Mouse (Mus musculus): ENCODE measurements at regions not wholly inside any gene's neighbourhood (a gene's known extent, or its start where the extent isn't known, plus 50 kb on each side); places are given as distances from the start of the nearest gene placed in this dataset.

- TF ChIP-seq CTCF (IDR thresholded peaks at IDR 0.05; ENCODE audit: extremely low read depth, insufficient read depth, low read length) (no peak), POLR2A (IDR thresholded peaks at IDR 0.05; ENCODE audit: extremely low read depth, insufficient read depth, low read length) (no peak)
- Histone ChIP-seq H3K27ac (ENCODE audit: insufficient read depth, low read length) (no peak overlapping the region), H3K4me3 (ENCODE audit: insufficient read depth, low read length) (no peak overlapping the region), H3K4me1 (ENCODE audit: control insufficient read depth, insufficient read depth, low read length) (no peaks in the 10 kb centered on the region)
Measured at GRCm38 (mm10) chr14:118414275-118414674, 147.5 kb downstream of the Gm9376 start.

- Histone ChIP-seq H3K4me3 (ENCODE audit: insufficient read depth, low read length) (no peak overlapping the region), H3K4me1 (ENCODE audit: control insufficient read depth, insufficient read depth, low read length) (no peaks in the 10 kb centered on the region), H3K27ac (ENCODE audit: insufficient read depth, low read length) (no peak overlapping the region)
- TF ChIP-seq CTCF (IDR thresholded peaks at IDR 0.05; ENCODE audit: extremely low read depth, insufficient read depth, low read length) (no peak), POLR2A (IDR thresholded peaks at IDR 0.05; ENCODE audit: extremely low read depth, insufficient read depth, low read length) (no peak)
Measured at GRCm38 (mm10) chr14:118416163-118416562, 149.4 kb downstream of the Gm9376 start.

- Histone ChIP-seq H3K4me3 (ENCODE audit: insufficient read depth, low read length) (no peak overlapping the region), H3K27ac (ENCODE audit: insufficient read depth, low read length) (no peak overlapping the region), H3K4me1 (ENCODE audit: control insufficient read depth, insufficient read depth, low read length) (no peaks in the 10 kb centered on the region)
- TF ChIP-seq CTCF (IDR thresholded peaks at IDR 0.05; ENCODE audit: extremely low read depth, insufficient read depth, low read length): no peak
- TF ChIP-seq POLR2A (IDR thresholded peaks at IDR 0.05; ENCODE audit: extremely low read depth, insufficient read depth, low read length): no peak
Measured at GRCm38 (mm10) chr14:118419442-118420193, 152.9 kb downstream of the Gm9376 start.

DNA sequence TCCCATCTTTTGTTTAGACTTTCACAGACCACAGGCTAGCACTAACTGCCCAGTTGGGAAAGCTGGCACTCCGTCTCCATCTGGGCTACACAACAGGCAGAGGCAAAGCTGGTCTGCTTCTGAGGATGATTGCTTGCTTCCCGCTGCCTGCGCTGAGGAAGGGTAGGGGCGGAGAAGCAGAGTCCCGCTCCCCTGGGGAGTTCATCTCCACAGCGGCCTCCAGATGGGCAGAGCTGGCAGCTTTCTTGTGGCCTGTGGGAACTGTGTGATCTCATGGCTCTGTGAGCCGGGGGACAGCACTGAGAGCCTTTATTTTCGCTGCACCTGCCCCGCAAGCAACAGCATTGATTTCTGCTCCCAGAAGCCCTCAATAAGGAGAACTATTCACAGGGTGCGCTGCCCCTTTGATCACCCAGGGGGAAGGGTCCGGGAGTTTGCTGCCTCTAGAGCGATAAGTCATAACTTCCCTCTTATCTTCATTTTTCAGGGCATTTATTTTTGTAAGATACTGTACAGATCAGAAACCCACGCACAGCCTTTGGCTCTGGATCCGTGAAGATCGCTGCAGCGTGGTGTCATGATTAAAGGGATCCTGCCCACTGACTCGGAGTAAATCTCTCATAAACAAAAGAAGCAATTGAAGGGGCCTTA is 155.7 kb downstream of the Gm9376 start:
- Histone ChIP-seq H3K4me1 (ENCODE audit: control insufficient read depth, insufficient read depth, low read length) (no peaks in the 10 kb centered on the region), H3K4me3 (ENCODE audit: insufficient read depth, low read length) (no peak overlapping the region), H3K27ac (ENCODE audit: insufficient read depth, low read length) (no peak overlapping the region)
- no peak for TF ChIP-seq CTCF (IDR thresholded peaks at IDR 0.05; ENCODE audit: extremely low read depth, insufficient read depth, low read length)
- 0 out of 2 replicates have a peak, but pooled peaks have one; percentile 8 for TF ChIP-seq POLR2A (IDR thresholded peaks at IDR 0.05; ENCODE audit: extremely low read depth, insufficient read depth, low read length)

GRCm38 (mm10) chr14:118423269-118423668 is 156.5 kb downstream of the Gm9376 start:
- H3K27ac ChIP-seq (ENCODE audit: insufficient read depth, low read length): no peak overlapping the region

DNA sequence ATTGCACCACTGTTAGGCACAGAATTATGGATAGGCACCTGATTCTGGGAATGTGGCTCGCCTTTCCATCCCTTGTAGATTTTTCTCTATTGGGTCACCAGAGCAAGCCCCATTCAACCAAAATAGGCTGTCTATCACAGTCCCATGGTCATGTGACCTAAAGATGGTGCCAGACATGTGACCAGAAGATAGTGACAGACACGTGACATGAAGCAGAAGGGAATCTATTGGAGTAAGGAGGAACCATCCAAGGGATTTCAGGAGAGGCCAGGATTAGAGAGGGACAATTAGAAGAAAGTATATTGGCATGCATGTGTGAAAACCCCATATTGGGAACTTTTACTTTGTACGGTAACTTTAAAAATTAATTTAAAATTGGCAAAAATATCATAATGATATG is 159.8 kb downstream of the Gm9376 start:
- Histone ChIP-seq H3K27ac (ENCODE audit: insufficient read depth, low read length) (no peak overlapping the region), H3K4me1 (ENCODE audit: control insufficient read depth, insufficient read depth, low read length) (no peaks in the 10 kb centered on the region), H3K4me3 (ENCODE audit: insufficient read depth, low read length) (no peak overlapping the region)
- TF ChIP-seq CTCF (IDR thresholded peaks at IDR 0.05; ENCODE audit: extremely low read depth, insufficient read depth, low read length) (no peak), POLR2A (IDR thresholded peaks at IDR 0.05; ENCODE audit: extremely low read depth, insufficient read depth, low read length) (no peak)

More at GRCm38 (mm10) chr14:118423269-118423668, 156.5 kb downstream of the Gm9376 start:
- Histone ChIP-seq H3K4me1 (ENCODE audit: control insufficient read depth, insufficient read depth, low read length) (no peaks in the 10 kb centered on the region), H3K4me3 (ENCODE audit: insufficient read depth, low read length) (no peak overlapping the region)
- TF ChIP-seq POLR2A (IDR thresholded peaks at IDR 0.05; ENCODE audit: extremely low read depth, insufficient read depth, low read length) (no peak), CTCF (IDR thresholded peaks at IDR 0.05; ENCODE audit: extremely low read depth, insufficient read depth, low read length) (no peak)

GRCm38 (mm10) chr14:118430286-118430685 is 163.5 kb downstream of the Gm9376 start:
- no peaks in the 10 kb centered on the region for H3K4me1 ChIP-seq (ENCODE audit: control insufficient read depth, insufficient read depth, low read length)
- no peak overlapping the region for H3K27ac ChIP-seq (ENCODE audit: insufficient read depth, low read length)
- no peak overlapping the region for H3K4me3 ChIP-seq (ENCODE audit: insufficient read depth, low read length)
- TF ChIP-seq CTCF (IDR thresholded peaks at IDR 0.05; ENCODE audit: extremely low read depth, insufficient read depth, low read length) (no peak), POLR2A (IDR thresholded peaks at IDR 0.05; ENCODE audit: extremely low read depth, insufficient read depth, low read length) (no peak)

- TF ChIP-seq POLR2A (IDR thresholded peaks at IDR 0.05; ENCODE audit: extremely low read depth, insufficient read depth, low read length) (no peak), CTCF (IDR thresholded peaks at IDR 0.05; ENCODE audit: extremely low read depth, insufficient read depth, low read length) (no peak)
- H3K4me3 ChIP-seq (ENCODE audit: insufficient read depth, low read length): no peak overlapping the region
- H3K4me1 ChIP-seq (ENCODE audit: control insufficient read depth, insufficient read depth, low read length): no peaks in the 10 kb centered on the region
- no peak overlapping the region for H3K27ac ChIP-seq (ENCODE audit: insufficient read depth, low read length)
Measured at GRCm38 (mm10) chr14:118430740-118431139, 164.0 kb downstream of the Gm9376 start.

GRCm38 (mm10) chr14:118431241-118431882 is 164.6 kb downstream of the Gm9376 start:
- no peak overlapping the region for H3K27ac ChIP-seq (ENCODE audit: insufficient read depth, low read length)
- TF ChIP-seq POLR2A (IDR thresholded peaks at IDR 0.05; ENCODE audit: extremely low read depth, insufficient read depth, low read length) (no peak), CTCF (IDR thresholded peaks at IDR 0.05; ENCODE audit: extremely low read depth, insufficient read depth, low read length) (no peak)
- H3K4me3 ChIP-seq (ENCODE audit: insufficient read depth, low read length): no peak overlapping the region

More at GRCm38 (mm10) chr14:118431241-118431882, 164.6 kb downstream of the Gm9376 start:
- H3K4me1 ChIP-seq (ENCODE audit: control insufficient read depth, insufficient read depth, low read length): no peaks in the 10 kb centered on the region

All from cortical plate, adult 2 months (tissue).